Mouse (Mus musculus) midbrain, embryonic 16.5 days (tissue): Measurements from ENCODE around the gene Cabp2. TPM values are rescaled to one million over a fixed set of nuclear protein-coding genes. Genes with fewer than 3 reads are reported as not detected.

Experiments
- ATAC-seq: fragments of 200-750 bp; cut with Nextera tagmentation; 2 replicates; pipeline ENCODE4 v1.8.0; 2017; ENCODE audit warnings: moderate TSS enrichment
- H3K27ac ChIP-seq: fragments of 300-500 bp; sonication (generic); 2 replicates; pipeline ENCODE4 v1.5.1; 2014; ENCODE audit warnings: mild to moderate bottlenecking, low read length, mixed read lengths
- H3K27me3 ChIP-seq: fragments of 300-500 bp; sonication (generic); 2 replicates; pipeline ENCODE4 v1.6.1; 2014; ENCODE audit warnings: low read depth, low read length, mixed read lengths; ENCODE audit not compliant: control insufficient read depth, insufficient read depth
- H3K36me3 ChIP-seq: fragments of 300-500 bp; sonication (generic); 2 replicates; pipeline ENCODE4 v1.6.1; 2014; ENCODE audit warnings: mild to moderate bottlenecking, low read length, moderate library complexity, mixed read lengths; ENCODE audit not compliant: control insufficient read depth, insufficient read depth
- H3K4me1 ChIP-seq: fragments of 300-500 bp; sonication (generic); 2 replicates; pipeline ENCODE4 v1.6.1; 2014; ENCODE audit warnings: mild to moderate bottlenecking, low read length, mixed read lengths; ENCODE audit not compliant: control insufficient read depth, insufficient read depth
- H3K4me2 ChIP-seq: fragments of 300-500 bp; sonication (generic); 2 replicates; pipeline ENCODE4 v1.6.1; 2014; ENCODE audit warnings: mild to moderate bottlenecking, low read length, mixed read lengths
- H3K4me3 ChIP-seq: fragments of 300-500 bp; sonication (generic); 2 replicates; pipeline ENCODE4 v1.5.1; 2014; ENCODE audit warnings: low read depth, mild to moderate bottlenecking, low read length, moderate library complexity, mixed read lengths
- H3K9ac ChIP-seq: fragments of 300-500 bp; sonication (generic); 2 replicates; pipeline ENCODE4 v1.6.1; 2014; ENCODE audit warnings: low read depth, low read length, mixed read lengths
- H3K9me3 ChIP-seq: fragments of 300-500 bp; sonication (generic); replicated peaks from 2 replicates; pipeline ENCODE4 v1.6.1; 2014; ENCODE audit warnings: mild to moderate bottlenecking, low read length, mixed read lengths; ENCODE audit not compliant: control insufficient read depth, poor library complexity, severe bottlenecking
- WGBS: fragments of 180-500 bp; shearing (Covaris S2); extraction: QIAGEN DNeasy Blood & Tissue Kit; methylation state at CpG from one replicate; pipeline ENCODE4 v1.1.7; 2014; 5-methylcytosine and 5-hydroxymethylcytosine counted together
- polyA plus RNA-seq: library from polyadenylated mRNA; unstranded; fragments of >200 nt; fragmentation: Nextera tagmentation; extraction: Ambion mirVana; gene quantifications from 2 replicates; pipeline ENCODE4 v1.2.1, GENCODE M21; 2015

Gene Cabp2
- polyA plus RNA-seq, 1 experiment from 2014 or later, result not detected

DNA sequence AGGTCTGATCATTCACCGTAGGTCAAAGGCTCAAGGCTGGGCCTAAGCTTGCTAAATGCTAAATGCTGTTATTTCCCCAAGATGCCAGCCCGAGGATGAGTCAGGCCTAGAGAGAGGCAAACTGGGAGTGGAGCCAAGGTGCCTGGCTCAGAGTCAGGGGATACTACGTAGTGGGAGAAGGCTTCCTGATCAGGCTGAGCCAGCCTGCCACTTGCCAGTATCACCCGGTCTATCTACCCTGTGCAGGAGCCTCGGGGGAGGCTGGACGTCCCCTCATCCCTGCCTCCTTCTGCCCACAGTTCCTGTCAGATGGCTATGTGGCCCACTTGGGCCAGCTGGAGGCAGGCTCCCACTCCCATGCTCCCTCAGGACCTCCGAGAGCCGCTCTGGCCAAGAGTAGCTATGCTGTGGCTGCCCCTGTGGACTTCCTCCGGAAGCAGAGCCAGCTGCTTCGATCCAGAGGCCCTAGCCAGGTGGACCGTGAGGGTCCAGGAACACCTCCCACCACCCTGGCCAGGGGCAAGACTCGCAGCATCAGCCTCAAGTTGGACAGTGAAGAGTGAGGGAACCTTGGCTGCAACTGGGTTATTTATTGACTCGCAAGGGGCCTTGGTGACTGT, 31.9 kb downstream of the Cabp2 start:
- Histone ChIP-seq H3K4me2 (no peak overlapping the region), H3K4me3 (no peak overlapping the region), H3K4me1 (no peaks in the 10 kb centered on the region), H3K27ac (no peak overlapping the region), H3K9me3 (no peaks in the 10 kb centered on the region), H3K9ac (no peak overlapping the region), H3K27me3 (no peaks in the 10 kb centered on the region), H3K36me3 (peaks cover 43% of the 10 kb centered on the region)
- 83% methylated on average over 13 of the region's 13 CpGs for WGBS
- no peak for ATAC-seq

DNA sequence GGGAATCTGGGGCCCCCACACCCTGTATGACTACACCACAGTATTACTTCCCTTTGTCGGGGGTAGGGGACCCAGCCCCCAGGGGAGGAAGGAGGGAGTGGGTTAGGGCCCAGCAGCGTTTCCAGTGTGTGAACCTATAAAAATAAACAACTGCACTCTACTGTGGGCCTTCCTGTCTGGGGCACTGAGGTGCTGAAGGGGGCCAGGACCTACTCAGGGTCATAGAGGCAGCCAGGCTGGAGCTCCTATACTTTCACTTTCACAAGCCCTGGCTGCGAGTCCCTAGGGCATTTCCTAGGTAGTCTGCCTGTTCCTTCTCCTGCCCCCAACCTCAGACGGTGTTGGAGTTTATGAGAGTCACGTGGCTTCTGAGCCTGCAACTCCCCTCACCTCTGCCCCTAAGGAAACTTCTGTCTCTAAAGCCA, 32.4 kb downstream of the Cabp2 start:
- Histone ChIP-seq H3K4me2 (no peak overlapping the region), H3K9ac (no peak overlapping the region), H3K36me3 (peaks cover 40% of the 10 kb centered on the region), H3K4me1 (no peaks in the 10 kb centered on the region), H3K9me3 (no peaks in the 10 kb centered on the region), H3K27ac (no peak overlapping the region), H3K27me3 (no peaks in the 10 kb centered on the region), H3K4me3 (no peak overlapping the region)
- WGBS, result 84% methylated on average over 5 of the region's 5 CpGs
- ATAC-seq, result no peak

DNA sequence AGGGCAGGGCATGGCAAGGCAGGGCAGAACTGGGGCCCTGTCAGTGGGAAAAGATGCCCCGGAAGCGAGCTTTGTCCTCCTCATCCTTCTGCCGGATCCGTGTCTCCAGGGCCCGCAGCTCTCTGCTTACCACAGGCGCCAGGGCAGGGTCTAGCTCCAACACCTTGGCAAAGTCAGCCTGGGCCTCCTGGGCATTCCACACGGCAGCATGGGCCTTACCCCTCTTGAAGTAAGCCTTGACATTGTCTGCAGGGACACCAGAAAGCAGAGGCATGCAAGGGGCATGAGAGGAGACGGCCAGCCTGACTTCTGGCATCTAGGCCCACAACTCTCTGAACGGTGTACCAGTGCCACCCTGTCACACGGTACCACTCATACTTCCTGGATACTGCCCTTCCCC, 33.2 kb downstream of the Cabp2 start:
- Histone ChIP-seq H3K27me3 (no peaks in the 10 kb centered on the region), H3K4me2 (no peak overlapping the region), H3K27ac (no peak overlapping the region), H3K36me3 (peaks cover 34% of the 10 kb centered on the region), H3K9ac (no peak overlapping the region), H3K4me3 (no peak overlapping the region), H3K9me3 (no peaks in the 10 kb centered on the region), H3K4me1 (no peaks in the 10 kb centered on the region)
- ATAC-seq, result no peak
- 91% methylated on average over 10 of the region's 10 CpGs for WGBS

DNA sequence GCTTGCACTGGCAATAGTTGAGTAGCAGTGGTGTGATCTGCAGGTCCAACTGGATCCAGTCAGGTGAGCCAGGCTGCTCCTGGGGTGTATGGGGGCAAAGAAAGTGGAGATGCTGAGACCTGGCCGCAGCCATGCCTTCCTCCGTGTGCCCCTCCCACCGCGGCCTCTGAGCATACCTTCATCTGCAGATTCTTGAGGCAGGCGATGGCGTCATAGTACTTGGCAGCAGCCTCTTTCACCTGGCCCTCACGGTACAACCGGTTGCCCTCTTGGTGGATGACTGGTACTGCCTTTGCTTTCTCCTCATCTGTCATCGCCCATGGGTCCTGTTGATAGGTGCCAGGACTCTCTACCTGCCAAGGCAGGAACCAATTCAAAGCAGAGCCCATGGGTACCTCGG, 33.8 kb downstream of the Cabp2 start:
- no peak for ATAC-seq
- Histone ChIP-seq H3K36me3 (peaks cover 32% of the 10 kb centered on the region), H3K4me2 (no peak overlapping the region), H3K27ac (no peak overlapping the region), H3K4me3 (no peak overlapping the region), H3K9ac (no peak overlapping the region), H3K27me3 (no peaks in the 10 kb centered on the region), H3K4me1 (peaks cover under 1% of the 10 kb centered on the region; the same call in 1 of the 2 replicates), H3K9me3 (no peaks in the 10 kb centered on the region)
- 98% methylated on average over 10 of the region's 10 CpGs for WGBS

DNA sequence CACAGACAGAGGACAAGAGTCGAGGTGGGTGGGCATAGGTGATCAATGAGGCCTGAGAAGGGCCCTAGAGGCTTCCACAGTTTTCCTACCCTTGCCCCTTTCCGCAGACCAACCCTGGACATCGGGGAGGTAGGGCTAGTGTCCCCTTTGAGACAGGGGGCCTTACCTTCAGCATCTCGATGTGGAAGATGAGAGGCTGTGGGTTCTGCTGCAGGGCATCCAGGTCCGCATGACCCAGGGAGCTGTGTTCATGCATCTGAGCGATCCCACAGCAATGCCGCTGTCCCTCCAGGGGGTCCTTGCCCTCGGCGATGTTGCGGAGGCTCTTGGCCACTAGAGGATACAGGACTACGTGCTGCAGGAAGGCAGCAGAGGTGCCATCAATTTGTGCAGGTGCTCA, 34.4 kb downstream of the Cabp2 start:
- 86% methylated on average over 11 of the region's 11 CpGs for whole genome bisulfite sequencing
- Histone ChIP-seq H3K27ac (no peak overlapping the region), H3K4me3 (no peak overlapping the region), H3K4me2 (no peak overlapping the region), H3K4me1 (peaks cover 7% of the 10 kb centered on the region), H3K9me3 (no peaks in the 10 kb centered on the region), H3K27me3 (no peaks in the 10 kb centered on the region), H3K9ac (no peak overlapping the region), H3K36me3 (peaks cover 32% of the 10 kb centered on the region)
- ATAC-seq, result no peak

DNA sequence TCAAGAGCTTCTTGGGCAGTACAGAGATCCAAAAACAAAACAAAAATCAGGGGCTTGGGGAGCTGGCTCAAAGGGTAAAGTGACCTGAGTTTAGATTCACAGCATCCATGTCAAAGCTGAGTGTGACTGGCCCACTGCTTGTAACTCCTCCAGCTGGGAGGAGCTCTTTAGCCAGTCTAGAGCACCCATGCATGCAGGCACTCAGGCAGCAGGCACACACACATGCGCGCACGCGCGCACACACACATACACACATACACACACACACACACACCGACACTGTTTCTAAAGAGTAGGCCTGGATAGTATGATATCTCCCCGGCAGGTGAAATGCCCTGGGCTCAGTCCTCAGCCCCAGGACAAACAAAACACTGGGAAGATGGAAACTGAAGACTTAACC, 35.6 kb downstream of the Cabp2 start:
- Histone ChIP-seq H3K4me1 (peaks cover 7% of the 10 kb centered on the region), H3K4me2 (no peak overlapping the region), H3K9ac (no peak overlapping the region), H3K36me3 (peaks cover 23% of the 10 kb centered on the region), H3K4me3 (no peak overlapping the region), H3K9me3 (no peaks in the 10 kb centered on the region), H3K27me3 (no peaks in the 10 kb centered on the region), H3K27ac (no peak overlapping the region)
- ATAC-seq, result no peak
- WGBS, result 98% methylated on average over 7 of the region's 7 CpGs

DNA sequence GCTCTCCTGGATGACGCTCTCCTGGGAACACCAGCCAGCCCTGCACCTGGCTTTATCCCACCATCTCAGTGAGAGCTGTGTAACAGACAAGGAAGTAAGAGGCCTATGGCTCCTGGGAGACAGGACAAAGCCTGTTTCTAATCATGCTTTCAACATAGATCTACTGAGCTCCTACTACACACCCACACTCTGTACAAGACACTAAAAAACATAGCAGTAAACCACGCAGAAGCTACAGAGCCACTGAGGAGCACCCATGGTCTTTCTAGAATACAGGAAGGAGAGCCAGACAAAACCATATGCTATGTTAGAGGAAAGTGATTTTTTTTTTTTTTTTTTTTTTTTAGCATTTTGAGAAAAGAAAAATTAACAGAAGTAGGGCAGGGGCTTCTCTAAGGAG, 37.0 kb downstream of the Cabp2 start:
- H3K4me1 ChIP-seq, result peaks cover 7% of the 10 kb centered on the region
- no peaks in the 10 kb centered on the region for H3K27me3 ChIP-seq
- no peak overlapping the region for H3K9ac ChIP-seq
- ATAC-seq, result no peak
- 95% methylated on average over 2 of the region's 2 CpGs for whole genome bisulfite sequencing
- H3K4me3 ChIP-seq, result no peak overlapping the region
- no peak overlapping the region for H3K4me2 ChIP-seq
- no peaks in the 10 kb centered on the region for H3K9me3 ChIP-seq
- H3K27ac ChIP-seq, result no peak overlapping the region
- peaks cover 10% of the 10 kb centered on the region for H3K36me3 ChIP-seq

DNA sequence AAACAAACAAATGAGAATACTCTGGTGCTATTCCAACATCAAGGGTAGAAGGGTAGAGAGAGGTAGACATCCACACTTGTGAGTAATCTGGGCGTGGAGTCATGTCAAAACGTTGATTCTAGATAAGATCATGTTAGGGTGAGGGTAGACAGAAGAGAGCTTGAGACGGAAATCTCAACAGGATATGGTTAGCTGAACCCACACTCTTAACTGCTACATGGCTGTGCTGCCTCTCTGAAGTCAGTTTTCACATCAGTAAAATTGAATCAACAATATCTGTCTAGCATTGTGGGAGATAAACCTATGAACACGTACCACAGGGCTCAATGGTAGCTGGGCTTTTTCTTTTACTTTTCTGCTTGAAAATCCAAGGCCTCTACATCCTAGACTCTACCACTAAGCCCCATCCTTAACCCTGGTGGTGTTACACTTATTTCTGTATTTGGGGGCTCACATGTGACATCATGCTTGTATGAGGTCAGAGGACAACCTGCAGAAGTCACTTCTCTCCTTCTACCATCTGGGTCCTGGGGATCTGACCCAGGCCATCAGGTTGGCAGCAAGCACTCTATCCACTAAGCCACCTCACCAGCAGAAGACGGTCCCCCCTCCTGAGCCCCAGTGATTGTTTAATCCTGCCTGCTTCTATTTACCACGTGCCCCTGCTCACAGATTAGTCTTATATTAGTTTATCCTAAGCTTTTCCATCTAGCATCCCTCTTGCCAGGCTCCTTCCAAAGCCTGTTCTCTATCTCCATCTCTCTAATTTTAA, 38.5 kb downstream of the Cabp2 start:
- H3K4me2 ChIP-seq, result peak overlapping the region; percentile 57
- no peaks in the 10 kb centered on the region for H3K27me3 ChIP-seq
- H3K9me3 ChIP-seq, result no peaks in the 10 kb centered on the region
- peak overlapping the region; percentile 36; the same call in 1 of the 2 replicates for H3K9ac ChIP-seq
- no peak overlapping the region for H3K4me3 ChIP-seq
- peaks cover 4% of the 10 kb centered on the region for H3K36me3 ChIP-seq
- peaks cover 7% of the 10 kb centered on the region for H3K4me1 ChIP-seq
- ATAC-seq, result no peak
- 90% methylated on average over 6 of the region's 6 CpGs for WGBS
- H3K27ac ChIP-seq, result no peak overlapping the region

DNA sequence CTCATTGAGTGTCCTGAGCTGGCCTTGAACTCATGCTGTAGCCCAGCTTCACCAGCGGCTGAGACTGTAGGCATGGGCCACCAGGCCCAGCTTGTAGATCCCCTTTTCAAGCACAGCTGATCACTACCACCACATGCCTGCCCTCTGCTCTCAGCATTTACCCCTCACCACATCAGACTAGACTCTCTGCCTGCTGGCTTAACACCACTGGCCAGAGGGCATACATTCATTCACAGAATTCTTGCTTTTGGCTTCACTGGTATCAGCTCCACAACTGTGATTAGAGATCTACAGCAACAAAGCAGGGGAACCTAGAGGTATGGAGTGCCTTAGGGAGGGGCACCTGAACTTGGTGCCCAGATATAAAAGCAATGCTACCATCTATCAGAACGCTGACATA, 39.1 kb downstream of the Cabp2 start:
- peaks cover 2% of the 10 kb centered on the region for H3K36me3 ChIP-seq
- peak overlapping the region; percentile 49 for H3K4me3 ChIP-seq
- WGBS, result 93% methylated on average over 2 of the region's 2 CpGs
- no peaks in the 10 kb centered on the region for H3K9me3 ChIP-seq
- ATAC-seq, result no peak
- H3K27me3 ChIP-seq, result no peaks in the 10 kb centered on the region
- H3K4me1 ChIP-seq, result peaks cover 7% of the 10 kb centered on the region
- peak overlapping the region; percentile 63; the same call in 1 of the 2 replicates for H3K27ac ChIP-seq
- H3K4me2 ChIP-seq, result peak overlapping the region; percentile 57
- H3K9ac ChIP-seq, result peak overlapping the region; percentile 36
